Mouse (Mus musculus) thymus, postnatal 0 days (tissue): ENCODE data around the gene Rfc5. TPM values are rescaled to one million over a fixed set of nuclear protein-coding genes. Genes with fewer than 3 reads are reported as not detected.
"Not testable (repeated sequence)": the region's sequence is repeated elsewhere in the genome, so short reads cannot be mapped to it uniquely, and the experiment has no call there.

ENCODE experiments used
- DNase-seq: peaks from one replicate; pipeline ENCODE4 v3.0.0-alpha.2; 2015; ENCODE audit warnings: low spot score
- polyA plus RNA-seq: library from polyadenylated mRNA; unstranded; fragments of >200 nt; fragmentation: Nextera tagmentation; extraction: Ambion mirVana; gene quantifications from 2 replicates; pipeline ENCODE4 v1.2.1, GENCODE M21; 2015

The Rfc5 gene
- polyA plus RNA-seq, 1 experiment from 2014 or later: 95.8 TPM

GRCm38 (mm10) chr5:117347838-117348237 is 41.0 kb downstream of the Rfc5 start:
- DNase-seq: no peak

- no peak for DNase-seq
Observed at GRCm38 (mm10) chr5:117347011-117347410, 41.8 kb downstream of the Rfc5 start.

- no peak for DNase-seq
Observed at GRCm38 (mm10) chr5:117346281-117346680, 42.6 kb downstream of the Rfc5 start.

- DNase-seq: no peak
Observed at GRCm38 (mm10) chr5:117345432-117345976, 43.3 kb downstream of the Rfc5 start.

GRCm38 (mm10) chr5:117344496-117344895 is 44.4 kb downstream of the Rfc5 start:
- DNase-seq: not testable (repeated sequence)

GRCm38 (mm10) chr5:117341896-117342295 is 47.0 kb downstream of the Rfc5 start:
- DNase-seq: no peak

GRCm38 (mm10) chr5:117340081-117340480 is 48.8 kb downstream of the Rfc5 start:
- no peak for DNase-seq

GRCm38 (mm10) chr5:117338503-117338902 is 50.3 kb downstream of the Rfc5 start:
- DNase-seq: no peak

- DNase-seq: no peak
Observed at GRCm38 (mm10) chr5:117337999-117338398, 50.8 kb downstream of the Rfc5 start.

GRCm38 (mm10) chr5:117330457-117330856 is 58.4 kb downstream of the Rfc5 start:
- DNase-seq: no peak

Other genes with a start within 250 kb of the Rfc5 start
- 420 and 455 TPM in 2 replicates for gene Pebp1, start 101.4 kb downstream of the Rfc5 start, polyA plus RNA-seq
- 2.6 and 3.0 TPM in 2 replicates for gene Vsig10, start 70.0 kb downstream of the Rfc5 start, polyA plus RNA-seq
- gene Wsb2, start 31.7 kb downstream of the Rfc5 start, polyA plus RNA-seq: 51.3 and 59.8 TPM in 2 replicates
- 0.12 and 0.20 TPM in 2 replicates for gene Ksr2, start 25.0 kb upstream of the Rfc5 start, polyA plus RNA-seq